Mouse (Mus musculus) kidney, postnatal 0 days (tissue): Measurements from ENCODE around the gene Tex30. TPM values are rescaled to one million over a fixed set of nuclear protein-coding genes. Genes with fewer than 3 reads are reported as not detected.

Experiments used
- ATAC-seq: fragments of 200-750 bp; cut with Nextera tagmentation; replicated peaks from 2 replicates; pipeline ENCODE4 v1.8.0; 2017; ENCODE audit warnings: low read depth, moderate number of reproducible peaks, moderate TSS enrichment, moderate library complexity; ENCODE audit not compliant: low FRiP score
- DNase-seq: peaks from one replicate; pipeline ENCODE4 v3.0.0-alpha.2; 2016; ENCODE audit warnings: low spot score
- H3K27ac ChIP-seq: fragments of 300-500 bp; sonication (generic); 2 replicates; pipeline ENCODE4 v1.5.1; 2014; ENCODE audit warnings: mild to moderate bottlenecking
- H3K27me3 ChIP-seq: fragments of 300-500 bp; sonication (generic); 2 replicates; pipeline ENCODE4 v1.6.1; 2014; ENCODE audit warnings: low read length, mixed read lengths; ENCODE audit not compliant: insufficient read depth
- H3K36me3 ChIP-seq: fragments of 300-500 bp; sonication (generic); 2 replicates; pipeline ENCODE4 v1.6.1; 2014; ENCODE audit warnings: low read length, mixed read lengths; ENCODE audit not compliant: insufficient read depth
- H3K4me1 ChIP-seq: fragments of 300-500 bp; sonication (generic); replicated peaks from 2 replicates; pipeline ENCODE4 v1.6.1; 2014; ENCODE audit warnings: antibody characterized with exemption, low read length, mixed read lengths; ENCODE audit not compliant: insufficient read depth
- H3K4me2 ChIP-seq: fragments of 300-500 bp; sonication (generic); 2 replicates; pipeline ENCODE4 v1.6.1; 2014; ENCODE audit warnings: mild to moderate bottlenecking, low read length, moderate library complexity, mixed read lengths
- H3K4me3 ChIP-seq: fragments of 300-500 bp; sonication (generic); replicated peaks from 2 replicates; pipeline ENCODE4 v1.5.1; 2014; ENCODE audit warnings: low read depth, low read length
- H3K9ac ChIP-seq: fragments of 300-500 bp; sonication (generic); 2 replicates; pipeline ENCODE4 v1.6.1; 2014; ENCODE audit warnings: low read depth, low read length
- H3K9me3 ChIP-seq: fragments of 300-500 bp; sonication (generic); replicated peaks from 2 replicates; pipeline ENCODE4 v1.6.1; 2016; ENCODE audit warnings: low read length, inconsistent platforms, mixed read lengths
- CTCF ChIP-seq: IDR thresholded peaks from 2 replicates; pipeline ENCODE4 v1.5.1; 2016; ENCODE audit warnings: antibody characterized with exemption, low read depth, mild to moderate bottlenecking, moderate library complexity
- WGBS: fragments of 180-500 bp; shearing (Covaris S2); extraction: QIAGEN DNeasy Blood & Tissue Kit; methylation state at CpG from one replicate; pipeline ENCODE4 v1.1.7; 2014; 5-methylcytosine and 5-hydroxymethylcytosine counted together
- polyA plus RNA-seq: library from polyadenylated mRNA; unstranded; fragments of >200 nt; fragmentation: Nextera tagmentation; extraction: Ambion mirVana; gene quantifications from 2 replicates; pipeline ENCODE4 v1.2.1, GENCODE M21; 2015

The Tex30 gene
- polyA plus RNA-seq, 1 experiment from 2014 or later, result 63.2 TPM

DNA sequence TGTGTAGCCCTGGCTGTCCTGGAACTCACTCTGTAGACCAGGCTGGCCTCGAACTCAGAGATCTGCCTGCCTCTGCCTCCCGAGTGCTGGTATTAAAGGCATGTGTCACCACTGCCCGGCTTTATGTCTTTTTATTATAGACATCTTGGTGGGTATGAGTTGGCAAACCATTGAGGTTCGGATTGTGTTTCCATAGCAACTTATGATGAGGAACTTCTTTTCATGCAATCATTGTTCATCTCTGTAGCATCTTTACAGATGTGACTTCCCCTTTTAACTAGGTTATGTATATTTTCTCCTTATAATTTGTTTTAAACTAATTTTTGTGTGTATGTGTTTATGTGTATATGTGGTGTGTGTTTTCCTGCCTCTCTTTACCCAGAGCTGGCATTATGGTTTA is 23.3 kb upstream of the Tex30 start:
- Histone ChIP-seq H3K27ac (no peak overlapping the region), H3K4me1 (no peaks in the 10 kb centered on the region), H3K4me2 (no peak overlapping the region), H3K27me3 (no peaks in the 10 kb centered on the region), H3K4me3 (no peak overlapping the region), H3K9me3 (no peaks in the 10 kb centered on the region), H3K36me3 (no peaks in the 10 kb centered on the region), H3K9ac (no peak overlapping the region)
- WGBS, result 96% methylated on average over 4 of the region's 4 CpGs
- ATAC-seq (no peak), DNase-seq (no peak)
- no peak for TF ChIP-seq CTCF

DNA sequence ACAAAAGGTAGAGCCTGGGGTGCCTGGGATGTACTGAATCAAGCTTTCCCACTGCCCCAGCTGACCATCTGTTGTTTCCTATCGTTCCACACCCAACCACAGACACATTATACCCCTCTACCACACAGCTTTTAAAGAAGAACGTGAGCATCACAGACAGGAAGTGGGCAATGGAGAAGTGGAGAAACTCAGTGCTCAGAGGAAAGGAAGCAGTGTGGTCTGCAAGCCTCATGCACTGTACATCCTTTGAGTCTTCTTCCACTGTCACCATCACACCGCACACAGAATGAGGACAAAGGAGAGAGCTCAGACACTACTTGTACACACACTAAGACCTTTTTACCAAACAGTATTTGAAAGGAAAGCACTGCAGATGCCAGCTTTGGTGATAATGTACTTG is 20.0 kb upstream of the Tex30 start:
- Histone ChIP-seq H3K27me3 (no peaks in the 10 kb centered on the region), H3K27ac (no peak overlapping the region), H3K9ac (no peak overlapping the region), H3K36me3 (no peaks in the 10 kb centered on the region), H3K4me2 (no peak overlapping the region), H3K4me1 (no peaks in the 10 kb centered on the region; the same call in 1 of the 2 replicates), H3K9me3 (no peaks in the 10 kb centered on the region), H3K4me3 (no peak overlapping the region)
- DNase-seq (no peak), ATAC-seq (no peak)
- WGBS, result 76% methylated on average over 3 of the region's 3 CpGs
- TF ChIP-seq CTCF, result no peak

DNA sequence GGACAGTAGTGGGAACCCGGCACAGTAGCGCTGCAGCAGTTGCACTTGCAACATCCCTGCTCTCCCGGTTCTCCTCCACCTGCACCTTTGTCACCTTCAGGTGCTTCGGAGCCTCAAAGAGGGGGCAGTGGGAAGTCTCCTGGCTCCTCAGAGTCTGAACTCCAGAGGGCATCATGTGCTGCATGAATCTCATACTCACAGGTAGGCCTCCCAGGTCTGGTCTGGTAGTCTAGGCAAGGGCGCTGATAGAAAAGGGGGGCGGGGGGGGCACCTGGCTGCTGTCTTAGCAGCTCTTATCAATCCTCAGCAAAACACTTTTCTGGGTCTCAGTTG is 17.8 kb upstream of the Tex30 start:
- 1% methylated on average over 6 of the region's 6 CpGs for WGBS
- ATAC-seq, result no peak; the same call in 1 of the 2 replicates
- no peak for TF ChIP-seq CTCF

DNA sequence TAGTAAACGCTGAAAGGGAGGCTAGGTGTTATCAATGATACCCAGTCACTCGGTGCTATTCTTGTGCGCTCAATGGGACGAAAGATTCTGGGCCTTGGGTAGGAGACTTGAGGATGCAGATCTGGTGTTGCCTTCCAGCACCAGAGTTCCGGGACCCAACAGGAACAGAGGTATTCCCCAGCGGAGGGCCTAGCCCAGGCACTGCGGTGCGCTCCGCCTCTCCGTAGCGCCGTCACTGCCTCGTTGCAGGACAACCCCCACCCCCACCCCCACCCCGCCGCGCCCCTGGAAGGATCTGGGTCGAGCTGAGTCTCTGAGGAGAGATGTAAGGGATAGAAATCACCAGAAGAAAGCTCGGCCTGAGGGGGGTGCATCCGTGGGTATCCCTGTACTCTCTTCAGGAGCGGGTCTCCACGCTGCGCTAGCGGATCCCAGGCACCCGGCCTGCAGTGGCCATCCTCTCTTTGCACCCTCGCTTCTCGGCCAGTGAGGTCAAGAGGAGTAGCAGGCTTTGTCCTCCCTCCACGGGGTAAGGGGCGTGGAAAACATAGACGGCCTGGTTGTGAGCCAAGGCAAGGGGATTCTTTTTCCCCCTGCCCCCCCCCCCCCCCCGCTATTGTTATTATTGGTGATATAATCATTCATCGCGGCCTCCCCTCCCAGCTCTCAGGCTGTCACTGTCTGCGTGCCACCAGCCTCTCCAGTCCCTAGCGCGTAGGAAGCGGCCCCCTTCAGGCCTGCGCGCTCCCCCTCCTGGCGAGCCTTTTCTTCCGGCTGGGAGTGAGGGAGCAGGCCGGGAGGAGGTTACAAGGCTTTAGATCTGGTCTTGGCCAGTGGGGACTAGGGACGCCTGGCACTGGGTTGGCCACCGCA is 17.2 kb upstream of the Tex30 start:
- H3K4me1 ChIP-seq, result no peaks in the 10 kb centered on the region; the same call in 1 of the 2 replicates
- peak; percentile 76 for TF ChIP-seq CTCF
- H3K9me3 ChIP-seq, result no peaks in the 10 kb centered on the region
- peak overlapping the region; percentile 65 for H3K9ac ChIP-seq
- 0 out of 2 replicates have a peak, but pooled peaks cover 5% of the 10 kb centered on the region for H3K36me3 ChIP-seq
- no peaks in the 10 kb centered on the region for H3K27me3 ChIP-seq
- ATAC-seq (peak; percentile 90), DNase-seq (peak; percentile 96)
- peak overlapping the region; percentile 95 for H3K27ac ChIP-seq
- peak overlapping the region; percentile 71 for H3K4me3 ChIP-seq
- peak overlapping the region; percentile 88 for H3K4me2 ChIP-seq
- WGBS, result under 1% methylated on average over 39 of the region's 43 CpGs

More for the DNA sequence above, 17.8 kb upstream of the Tex30 start:
- H3K4me3 ChIP-seq, result peak overlapping the region; percentile 71
- no peaks in the 10 kb centered on the region for H3K9me3 ChIP-seq
- no peaks in the 10 kb centered on the region for H3K27me3 ChIP-seq
- H3K27ac ChIP-seq, result peak overlapping the region; percentile 95
- H3K4me2 ChIP-seq, result peak overlapping the region; percentile 88
- no peak for DNase-seq
- no peaks in the 10 kb centered on the region for H3K36me3 ChIP-seq
- peak overlapping the region; percentile 65 for H3K9ac ChIP-seq
- H3K4me1 ChIP-seq, result no peaks in the 10 kb centered on the region; the same call in 1 of the 2 replicates

DNA sequence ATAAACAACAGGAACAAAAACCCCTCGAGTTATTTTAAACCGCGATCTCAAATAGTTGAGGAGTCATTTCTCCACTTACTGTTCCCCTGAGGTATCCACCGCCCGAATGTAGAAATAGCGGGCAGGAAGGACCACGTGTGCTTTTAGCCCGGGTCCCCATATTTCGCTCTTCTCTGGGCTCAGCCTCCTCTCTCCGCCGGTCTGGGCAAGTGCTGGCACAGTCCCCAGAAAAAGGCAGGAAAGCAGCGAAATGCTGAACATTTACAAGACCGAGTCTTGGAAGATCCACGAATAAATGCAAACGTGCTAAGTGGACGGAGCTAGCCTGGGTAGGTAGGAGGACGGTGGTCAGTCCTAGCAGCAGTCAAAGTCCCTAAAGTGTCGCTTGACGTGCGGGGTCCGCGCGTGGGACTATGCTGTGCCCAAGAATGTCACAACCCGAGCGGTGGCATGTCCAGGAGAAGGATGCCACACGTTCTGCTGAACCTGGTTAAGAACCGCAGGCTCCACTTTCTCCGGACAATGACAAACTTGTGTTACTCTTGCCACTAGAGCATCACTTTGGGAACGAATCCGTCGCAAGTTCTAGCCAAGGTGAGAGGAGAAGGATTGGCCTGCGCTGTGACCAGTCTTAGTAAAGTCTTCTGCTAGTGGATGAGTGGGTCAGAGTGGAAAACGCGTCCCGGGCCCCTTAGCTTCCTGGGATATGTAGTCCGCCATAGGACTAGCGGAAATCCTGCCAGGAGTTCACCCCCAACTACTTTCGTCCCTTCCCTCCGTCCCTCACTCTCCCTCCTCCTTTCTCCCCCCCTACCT is 16.2 kb upstream of the Tex30 start, which contains the start of the genes Kdelc1 and Bivm:
TSS of gene Kdelc1 (minus strand) at position 570 of the 816 bp plus-strand sequence.
TSS of gene Bivm (plus strand) at position 719 of the 816 bp plus-strand sequence.
- Histone ChIP-seq H3K4me2 (peak within 1 kb of the TSS; percentile 88), H3K9me3 (no peaks in the 10 kb centered on the region), H3K27me3 (no peaks in the 10 kb centered on the region), H3K4me1 (no peaks in the 10 kb centered on the region; the same call in 1 of the 2 replicates), H3K27ac (peak within 1 kb of the TSS; percentile 95), H3K9ac (peak within 1 kb of the TSS; percentile 68), H3K4me3 (peak within 1 kb of the TSS; percentile 71), H3K36me3 (peaks cover 11% of the 10 kb centered on the region; the same call in 1 of the 2 replicates)
- DNase-seq, result peak; percentile 100
- 2% methylated on average over 39 of the region's 39 CpGs for WGBS
- no peak for TF ChIP-seq CTCF
- peak; percentile 96 for ATAC-seq

DNA sequence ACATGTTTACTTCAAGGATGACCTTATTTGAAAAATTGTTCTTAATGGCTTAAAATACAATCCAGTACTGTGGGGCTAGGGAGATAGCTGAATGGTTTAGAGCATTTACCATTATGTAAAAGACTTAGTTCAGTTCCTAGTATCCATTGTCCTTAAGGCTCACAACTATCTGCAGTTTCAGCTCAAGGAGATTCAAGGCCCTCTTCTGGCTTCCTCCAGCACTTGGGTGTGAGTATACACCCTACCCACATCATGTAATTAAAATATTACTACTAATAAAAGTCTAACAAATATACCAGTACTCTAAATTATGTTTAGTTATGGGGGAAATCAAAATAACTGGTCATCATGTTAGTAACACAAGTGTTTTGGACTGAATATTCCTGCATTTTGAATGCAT is 15.3 kb upstream of the Tex30 start:
- Histone ChIP-seq H3K4me3 (peak overlapping the region; percentile 71; the same call in 1 of the 2 replicates), H3K4me1 (no peaks in the 10 kb centered on the region; the same call in 1 of the 2 replicates), H3K4me2 (peak overlapping the region; percentile 88; the same call in 1 of the 2 replicates), H3K9me3 (no peaks in the 10 kb centered on the region), H3K36me3 (peaks cover 16% of the 10 kb centered on the region; the same call in 1 of the 2 replicates), H3K27ac (no peak overlapping the region), H3K27me3 (no peaks in the 10 kb centered on the region), H3K9ac (no peak overlapping the region)
- no peak for DNase-seq
- no peak for ATAC-seq
- no peak for TF ChIP-seq CTCF
